Mouse (Mus musculus) neural tube, embryonic 14.5 days (tissue): ENCODE data around the gene Rnf123. TPM values are rescaled to one million over a fixed set of nuclear protein-coding genes. Genes with fewer than 3 reads are reported as not detected.
A peak's percentile ranks its signal among the peaks of the same experiment; 100 is the strongest.

Experiments used
- ATAC-seq: fragments of 200-750 bp; cut with Nextera tagmentation; 2 replicates; pipeline ENCODE4 v1.8.0; 2017; ENCODE audit warnings: low read depth, mild to moderate bottlenecking, moderate TSS enrichment, moderate library complexity
- H3K27ac ChIP-seq: fragments of 300-500 bp; sonication (generic); 2 replicates; pipeline ENCODE4 v1.5.1; 2014; ENCODE audit warnings: low read depth, mild to moderate bottlenecking, control low read depth, low read length, moderate library complexity, mixed read lengths
- H3K27me3 ChIP-seq: fragments of 300-500 bp; sonication (generic); 2 replicates; pipeline ENCODE4 v1.6.1; 2014; ENCODE audit warnings: low read length; ENCODE audit not compliant: control insufficient read depth, insufficient read depth
- H3K36me3 ChIP-seq: fragments of 300-500 bp; sonication (generic); 2 replicates; pipeline ENCODE4 v1.6.1; 2014; ENCODE audit warnings: low read length, mixed read lengths; ENCODE audit not compliant: control insufficient read depth, insufficient read depth
- H3K4me1 ChIP-seq: fragments of 300-500 bp; sonication (generic); 2 replicates; pipeline ENCODE4 v1.6.1; 2014; ENCODE audit warnings: low read length; ENCODE audit not compliant: control insufficient read depth, insufficient read depth
- H3K4me2 ChIP-seq: fragments of 300-500 bp; sonication (generic); 2 replicates; pipeline ENCODE4 v1.6.1; 2014; ENCODE audit warnings: mild to moderate bottlenecking, low read depth, low read length, control low read depth
- H3K4me3 ChIP-seq: fragments of 300-500 bp; sonication (generic); 2 replicates; pipeline ENCODE4 v1.5.1; 2014; ENCODE audit warnings: low read depth, low read length, control low read depth, mixed read lengths
- H3K9ac ChIP-seq: fragments of 300-500 bp; sonication (generic); replicated peaks from 2 replicates; pipeline ENCODE4 v1.6.1; 2014; ENCODE audit warnings: low read depth, mild to moderate bottlenecking, control low read depth, low read length, mixed read lengths
- H3K9me3 ChIP-seq: fragments of 300-500 bp; sonication (generic); 2 replicates; pipeline ENCODE4 v1.6.1; 2016; ENCODE audit warnings: low read length; ENCODE audit not compliant: control insufficient read depth
- WGBS: fragments of 180-500 bp; shearing (Covaris S2); extraction: QIAGEN DNeasy Blood & Tissue Kit; methylation state at CpG from one replicate; pipeline ENCODE4 v1.1.7; 2014; 5-methylcytosine and 5-hydroxymethylcytosine counted together
- polyA plus RNA-seq: library from polyadenylated mRNA; unstranded; fragments of >200 nt; fragmentation: Nextera tagmentation; extraction: Ambion mirVana; gene quantifications from 2 replicates; pipeline ENCODE4 v1.2.1, GENCODE M21; 2014

The Rnf123 gene
- polyA plus RNA-seq, 1 experiment from 2014 or later = 47.7 TPM

DNA sequence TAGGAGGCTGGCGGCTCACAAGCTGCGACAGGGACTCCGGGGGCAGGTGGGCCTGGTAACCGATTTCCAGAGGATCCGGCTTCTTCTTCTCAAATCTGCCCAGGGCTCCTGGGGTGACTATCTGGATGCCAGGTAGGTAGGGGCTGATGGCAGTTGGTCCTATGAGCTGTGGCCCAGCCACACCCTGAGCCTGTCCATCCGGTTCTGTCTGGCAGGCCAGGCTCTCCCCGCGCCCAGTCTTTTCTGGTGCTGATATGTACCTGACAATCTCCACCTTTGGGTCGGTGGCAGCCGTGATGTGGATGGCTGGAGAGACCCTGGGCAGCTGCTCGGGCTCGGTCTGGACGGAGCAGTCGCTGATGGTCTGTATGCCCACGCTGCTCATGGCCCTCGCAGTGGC is 27.0 kb upstream of the Rnf123 start:
- Histone ChIP-seq H3K27me3 (no peaks in the 10 kb centered on the region), H3K36me3 (peaks cover 24% of the 10 kb centered on the region), H3K4me2 (no peak overlapping the region), H3K4me3 (no peak overlapping the region), H3K4me1 (no peaks in the 10 kb centered on the region), H3K9me3 (no peaks in the 10 kb centered on the region), H3K27ac (no peak overlapping the region), H3K9ac (no peak overlapping the region)
- WGBS = 85% methylated on average over 16 of the region's 16 CpGs
- no peak for ATAC-seq

DNA sequence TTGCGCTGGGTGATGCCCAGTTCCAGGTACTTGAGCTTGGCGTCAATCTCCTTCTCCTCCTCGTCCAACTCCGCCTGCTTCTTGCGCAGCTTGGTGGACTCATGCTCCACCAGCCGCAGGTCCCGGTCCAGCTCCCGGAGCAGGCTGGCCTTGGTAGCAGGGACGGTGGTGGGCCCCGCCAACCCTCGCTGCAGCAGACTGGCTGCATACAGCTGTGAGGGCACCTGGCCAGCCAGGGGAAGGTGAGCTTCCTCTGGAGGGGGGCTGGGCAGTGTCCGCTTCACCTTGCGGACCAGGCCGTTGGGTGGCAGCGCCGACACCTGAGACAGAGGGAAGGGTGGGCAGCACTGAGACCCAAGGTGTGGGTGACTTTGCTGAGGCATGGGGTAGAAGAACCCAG is 24.7 kb upstream of the Rnf123 start:
- Histone ChIP-seq H3K9me3 (no peaks in the 10 kb centered on the region), H3K27ac (no peak overlapping the region), H3K36me3 (peaks cover 25% of the 10 kb centered on the region), H3K9ac (no peak overlapping the region), H3K4me2 (no peak overlapping the region), H3K27me3 (no peaks in the 10 kb centered on the region), H3K4me1 (no peaks in the 10 kb centered on the region), H3K4me3 (no peak overlapping the region)
- WGBS = 91% methylated on average over 16 of the region's 16 CpGs
- no peak for ATAC-seq

DNA sequence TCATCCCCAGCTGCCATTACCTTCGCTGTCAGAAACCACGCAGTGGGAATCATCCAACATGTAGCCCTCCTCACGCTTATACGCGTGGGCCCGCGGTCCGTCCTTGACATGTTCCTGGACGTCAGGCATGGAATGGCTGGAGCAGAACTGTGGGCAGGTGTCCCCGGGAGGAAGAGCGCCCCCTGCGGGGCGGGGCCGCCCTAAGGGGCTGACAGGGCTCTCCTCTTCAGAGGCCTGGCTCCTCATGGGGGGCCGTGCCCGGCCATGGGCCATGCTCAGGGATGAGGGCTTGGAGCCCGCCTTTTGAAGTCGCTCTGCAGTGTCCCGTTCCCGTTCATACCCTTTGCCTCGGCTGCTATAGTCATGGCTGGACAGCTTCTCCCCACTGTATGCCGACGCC is 22.9 kb upstream of the Rnf123 start:
- Histone ChIP-seq H3K4me3 (no peak overlapping the region), H3K4me1 (no peaks in the 10 kb centered on the region), H3K9me3 (no peaks in the 10 kb centered on the region), H3K4me2 (no peak overlapping the region), H3K9ac (no peak overlapping the region), H3K27ac (no peak overlapping the region), H3K27me3 (no peaks in the 10 kb centered on the region), H3K36me3 (peaks cover 18% of the 10 kb centered on the region)
- WGBS = 90% methylated on average over 23 of the region's 23 CpGs
- ATAC-seq = no peak

DNA sequence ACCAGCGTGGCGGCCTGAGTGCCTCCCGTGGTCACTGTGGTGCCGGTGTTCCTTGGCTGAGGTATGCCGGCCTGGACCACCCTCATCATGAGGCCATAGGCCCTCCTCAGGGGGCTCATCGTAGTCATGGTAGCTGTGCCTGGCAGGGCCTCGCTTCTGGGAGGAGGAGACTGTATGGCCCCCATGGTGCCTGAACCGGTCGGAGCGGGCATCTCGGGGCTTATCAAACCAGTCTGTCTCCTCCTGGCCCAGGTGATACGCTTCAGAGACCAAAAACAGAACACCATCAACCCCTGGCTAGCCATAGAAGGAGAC is 22.4 kb upstream of the Rnf123 start:
- no peak for ATAC-seq
- H3K36me3 ChIP-seq = peaks cover 13% of the 10 kb centered on the region
- H3K27ac ChIP-seq = no peak overlapping the region
- 78% methylated on average over 12 of the region's 12 CpGs for WGBS
- no peaks in the 10 kb centered on the region for H3K9me3 ChIP-seq
- H3K4me2 ChIP-seq = no peak overlapping the region
- H3K4me1 ChIP-seq = no peaks in the 10 kb centered on the region
- no peaks in the 10 kb centered on the region for H3K27me3 ChIP-seq
- no peak overlapping the region for H3K4me3 ChIP-seq
- no peak overlapping the region for H3K9ac ChIP-seq

DNA sequence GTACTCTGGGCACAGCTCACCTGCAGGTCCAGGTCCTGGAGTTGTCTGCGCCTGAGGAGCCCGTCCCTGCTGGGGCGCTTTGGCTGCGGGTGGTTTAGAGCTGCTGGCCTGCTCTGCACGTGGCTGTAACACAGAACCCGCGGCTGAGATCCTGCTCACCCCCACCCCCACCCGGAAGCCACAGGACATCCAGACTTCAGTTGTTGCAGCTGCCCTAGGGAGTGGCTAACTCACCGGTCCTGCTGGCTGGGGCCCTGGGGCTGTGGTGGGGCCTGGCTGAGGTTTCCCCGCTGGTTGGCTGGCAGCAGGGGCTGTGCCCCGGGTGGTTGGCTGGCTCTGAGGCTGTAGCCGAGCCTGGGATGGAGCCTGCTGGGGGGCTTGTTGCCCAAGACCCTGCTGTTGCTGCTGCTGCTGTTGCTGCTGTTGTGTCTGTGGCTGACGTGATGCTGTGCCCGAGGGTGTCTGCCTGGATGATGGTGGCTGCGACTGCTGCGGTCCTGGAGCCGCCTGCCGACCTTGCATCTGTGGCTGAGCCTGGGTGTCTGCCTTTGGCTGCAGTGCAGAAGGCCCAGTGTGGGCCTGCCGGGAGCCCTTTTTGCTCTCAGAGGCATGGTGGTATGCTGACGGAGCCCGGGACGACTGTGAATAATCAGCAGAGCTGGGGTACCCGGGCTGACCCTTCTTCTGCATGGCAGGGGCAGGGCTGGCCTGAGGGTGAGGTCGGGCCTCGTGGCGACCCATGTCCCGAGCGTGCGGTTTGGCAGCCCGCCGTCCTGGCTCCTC is 21.8 kb upstream of the Rnf123 start:
- H3K36me3 ChIP-seq = peaks cover 8% of the 10 kb centered on the region; the same call in 1 of the 2 replicates
- no peak overlapping the region for H3K4me2 ChIP-seq
- H3K4me3 ChIP-seq = no peak overlapping the region
- no peaks in the 10 kb centered on the region for H3K9me3 ChIP-seq
- no peak for ATAC-seq
- H3K4me1 ChIP-seq = no peaks in the 10 kb centered on the region
- H3K9ac ChIP-seq = no peak overlapping the region
- no peaks in the 10 kb centered on the region for H3K27me3 ChIP-seq
- H3K27ac ChIP-seq = no peak overlapping the region
- 40% methylated on average over 31 of the region's 31 CpGs for WGBS

DNA sequence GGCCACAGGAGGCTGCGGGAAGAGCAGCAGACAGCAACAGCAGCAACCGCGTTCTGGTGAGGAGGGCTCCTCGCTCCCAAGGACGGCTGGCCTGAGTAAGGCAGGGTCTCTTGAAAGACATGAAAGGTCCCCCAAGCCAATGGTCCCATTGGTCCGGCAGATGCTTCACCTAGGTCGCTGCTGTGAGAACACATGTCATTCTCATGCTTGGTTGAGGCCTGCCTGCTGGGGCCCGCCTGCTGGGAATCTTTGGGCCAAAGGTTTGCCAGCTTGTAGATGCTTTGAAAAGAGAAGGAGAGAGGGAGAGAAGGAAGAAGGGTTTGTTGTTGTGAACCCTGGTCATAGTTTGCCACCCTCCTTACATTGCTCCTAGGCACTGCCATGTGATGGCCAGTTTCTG is 16.5 kb upstream of the Rnf123 start:
- 88% methylated on average over 8 of the region's 8 CpGs for WGBS
- no peak for ATAC-seq
- no peak overlapping the region for H3K9ac ChIP-seq
- H3K36me3 ChIP-seq = peaks cover 21% of the 10 kb centered on the region
- H3K27me3 ChIP-seq = no peaks in the 10 kb centered on the region
- no peaks in the 10 kb centered on the region for H3K9me3 ChIP-seq
- H3K4me2 ChIP-seq = no peak overlapping the region
- H3K27ac ChIP-seq = no peak overlapping the region
- H3K4me1 ChIP-seq = peaks cover 10% of the 10 kb centered on the region
- no peak overlapping the region for H3K4me3 ChIP-seq

DNA sequence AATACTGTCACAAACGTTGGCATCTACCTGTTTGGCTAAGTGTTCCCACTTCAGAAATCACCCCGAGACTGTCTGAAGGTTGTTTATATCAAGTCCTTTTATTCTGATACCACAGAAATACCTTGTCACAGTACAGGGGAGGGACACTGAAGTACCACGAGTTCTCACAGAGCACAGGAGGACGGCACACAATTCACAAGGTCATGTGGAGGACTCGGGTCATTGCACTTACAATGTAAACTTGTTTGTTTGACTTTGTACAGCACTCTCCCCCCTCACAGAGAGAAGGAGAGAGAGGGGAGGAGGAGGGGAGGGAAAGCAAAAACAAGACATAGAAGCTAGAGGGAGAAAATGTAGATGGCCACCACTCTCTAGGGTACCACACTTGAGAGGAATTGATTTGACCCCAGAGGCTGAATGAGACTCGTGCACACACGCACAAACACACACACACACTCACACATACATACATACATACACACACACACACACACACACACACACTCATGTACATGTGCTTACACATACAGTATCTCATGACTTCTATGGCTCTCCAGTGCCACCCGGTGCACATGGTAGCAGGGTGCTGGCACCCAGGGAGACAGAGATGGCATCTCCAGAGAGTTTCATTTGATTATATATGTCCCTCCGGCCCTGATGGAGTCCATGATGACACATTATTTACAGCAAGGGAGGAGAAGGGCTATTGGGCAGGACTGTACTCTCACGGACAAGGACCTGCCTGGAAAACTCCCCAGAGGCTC is 13.0 kb upstream of the Rnf123 start:
- WGBS = 58% methylated on average over 10 of the region's 10 CpGs
- H3K27me3 ChIP-seq = no peaks in the 10 kb centered on the region
- no peak overlapping the region for H3K4me2 ChIP-seq
- H3K4me1 ChIP-seq = peaks cover 13% of the 10 kb centered on the region
- peaks cover 28% of the 10 kb centered on the region for H3K36me3 ChIP-seq
- no peak overlapping the region for H3K27ac ChIP-seq
- ATAC-seq = no peak
- no peak overlapping the region for H3K4me3 ChIP-seq
- no peak overlapping the region for H3K9ac ChIP-seq
- H3K9me3 ChIP-seq = no peaks in the 10 kb centered on the region

DNA sequence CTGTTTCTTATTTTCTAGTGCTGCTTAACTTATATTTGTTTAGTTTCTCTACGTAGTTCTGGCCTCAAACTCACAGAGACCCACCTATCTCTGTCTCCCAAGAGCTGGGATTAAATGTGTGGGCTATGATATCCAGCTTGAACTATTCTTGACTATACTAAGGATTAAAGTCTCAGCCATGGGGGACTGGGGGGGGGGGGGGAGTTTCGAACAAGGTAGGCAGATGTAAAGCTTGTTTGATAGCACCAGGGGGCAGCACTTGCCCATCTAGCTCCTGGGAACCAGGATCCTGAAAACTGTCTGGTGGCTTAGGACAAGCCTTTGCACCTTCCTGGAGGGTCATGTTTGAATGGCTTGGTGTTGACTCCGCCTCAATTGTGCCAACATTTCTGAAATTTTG is 12.4 kb upstream of the Rnf123 start:
- Histone ChIP-seq H3K9ac (no peak overlapping the region), H3K4me1 (peaks cover 13% of the 10 kb centered on the region), H3K9me3 (no peaks in the 10 kb centered on the region), H3K36me3 (peaks cover 34% of the 10 kb centered on the region), H3K4me2 (peak overlapping the region; percentile 62), H3K27ac (no peak overlapping the region), H3K27me3 (no peaks in the 10 kb centered on the region), H3K4me3 (peak overlapping the region; percentile 67; the same call in 1 of the 2 replicates)
- WGBS = 19% methylated on average over 3 of the region's 3 CpGs
- no peak for ATAC-seq

DNA sequence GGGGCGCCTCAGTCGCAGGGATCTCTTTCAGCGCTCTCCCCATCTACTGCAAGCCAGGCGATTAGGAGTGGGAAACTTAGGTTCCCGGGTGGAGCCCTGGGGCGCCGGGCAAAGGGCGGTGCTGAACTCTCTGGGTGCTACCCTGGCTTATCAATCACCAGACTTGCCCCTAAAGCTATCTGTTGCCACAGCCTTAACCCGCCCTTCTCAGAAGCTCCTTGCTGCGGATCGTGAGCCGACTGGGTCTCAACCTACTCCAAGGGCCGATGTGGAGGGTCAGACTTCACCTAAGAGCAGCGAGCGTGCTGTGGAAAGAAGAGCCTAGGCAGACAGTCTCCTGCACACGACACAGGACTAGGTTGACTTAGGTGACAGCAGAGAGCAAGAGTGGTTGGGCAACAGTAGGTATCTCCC is 11.9 kb upstream of the Rnf123 start:
- ATAC-seq = peak; percentile 42
- Histone ChIP-seq H3K4me3 (peak overlapping the region; percentile 67), H3K9me3 (no peaks in the 10 kb centered on the region), H3K4me2 (peak overlapping the region; percentile 62), H3K4me1 (peaks cover 13% of the 10 kb centered on the region), H3K27ac (peak overlapping the region; percentile 69), H3K9ac (peak overlapping the region; percentile 72; the same call in 1 of the 2 replicates), H3K36me3 (peaks cover 38% of the 10 kb centered on the region), H3K27me3 (no peaks in the 10 kb centered on the region)
- WGBS = under 1% methylated on average over 16 of the region's 16 CpGs
